Mouse (Mus musculus): ENCODE measurements around the gene Sdr39u1.

The Sdr39u1 gene

GRCm38 (mm10) chr14:55885114-55885790 lies 14.8 kb downstream of the Sdr39u1 start:
- intact Hi-C loops (cut with DNase I) = no loop called here

DNA sequence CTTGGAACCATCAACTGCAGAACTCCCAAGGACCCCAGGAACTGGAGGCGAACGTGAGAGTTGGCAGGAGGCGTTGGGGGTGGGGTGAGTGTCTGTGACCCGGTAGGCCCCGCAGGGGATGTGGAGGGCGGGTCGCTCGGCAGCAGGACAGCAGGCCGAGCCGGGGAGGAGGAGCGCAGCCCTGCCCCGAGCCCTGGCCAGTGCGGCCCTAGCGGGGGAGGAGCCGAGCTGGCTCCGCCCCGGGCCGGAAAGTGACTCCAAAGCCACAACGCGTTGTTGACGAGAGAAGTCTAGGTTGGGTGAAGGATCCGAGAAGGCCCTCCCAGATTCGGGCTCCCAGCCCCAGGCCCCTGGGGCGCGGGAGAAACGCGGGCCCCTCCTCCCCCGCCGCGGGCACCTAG lies 15.4 kb downstream of the Sdr39u1 start, which contains the start of gene Khnyn:
Gene Khnyn (plus strand): TSS at position 235 of the 401 bp plus-strand sequence.
- intact Hi-C loops (cut with DNase I) = no loop called here

DNA sequence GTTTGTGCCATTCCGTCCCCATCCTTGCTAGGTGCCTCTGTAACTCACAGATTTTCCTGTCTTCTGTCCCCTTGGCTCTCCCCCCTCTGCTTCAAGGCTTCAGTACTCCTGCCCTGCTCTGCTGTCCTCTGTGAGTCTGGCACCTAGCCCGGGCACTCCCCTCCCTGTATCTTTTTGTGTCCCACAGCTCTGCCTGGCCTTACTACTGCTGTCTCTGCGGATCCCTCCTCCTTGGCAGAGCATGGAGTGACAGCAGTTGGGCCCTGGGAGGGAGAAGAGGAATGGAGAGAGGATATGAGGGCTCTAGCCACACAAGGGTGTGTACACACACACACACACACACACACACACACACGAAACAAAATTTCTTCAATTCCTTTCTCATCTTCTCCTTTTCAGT lies 15.9 kb downstream of the Sdr39u1 start, which contains the start of gene Cbln3:
Gene Cbln3 (minus strand): TSS at position 227 of the 400 bp plus-strand sequence.
- intact Hi-C loops (cut with DNase I) = no loop called here

DNA sequence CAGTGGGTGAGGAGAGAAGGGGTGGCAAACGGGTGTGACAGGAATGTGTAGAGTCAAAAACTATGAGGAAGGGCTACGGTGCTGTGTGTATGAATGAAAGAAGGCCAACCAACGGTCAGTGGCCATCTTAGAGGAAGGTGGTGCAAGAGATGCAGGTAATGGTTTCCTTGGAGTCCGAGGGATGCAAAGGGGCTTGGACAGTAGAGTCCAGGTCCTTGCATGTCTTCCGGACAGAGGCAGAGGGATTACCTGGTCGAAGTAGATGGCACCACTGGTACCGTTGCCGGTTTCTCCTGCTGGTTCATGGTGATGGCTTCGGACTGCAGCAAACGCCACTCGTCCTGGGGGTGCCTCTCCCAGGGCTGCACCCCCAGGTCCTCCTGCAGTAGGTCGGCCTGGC lies 16.4 kb downstream of the Sdr39u1 start:
- intact Hi-C loops (cut with DNase I) = no loop called here

- intact Hi-C loops (cut with DNase I) = no loop called here
These were observed 16.9 kb downstream of the Sdr39u1 start for GRCm38 (mm10) chr14:55883149-55883661.

DNA sequence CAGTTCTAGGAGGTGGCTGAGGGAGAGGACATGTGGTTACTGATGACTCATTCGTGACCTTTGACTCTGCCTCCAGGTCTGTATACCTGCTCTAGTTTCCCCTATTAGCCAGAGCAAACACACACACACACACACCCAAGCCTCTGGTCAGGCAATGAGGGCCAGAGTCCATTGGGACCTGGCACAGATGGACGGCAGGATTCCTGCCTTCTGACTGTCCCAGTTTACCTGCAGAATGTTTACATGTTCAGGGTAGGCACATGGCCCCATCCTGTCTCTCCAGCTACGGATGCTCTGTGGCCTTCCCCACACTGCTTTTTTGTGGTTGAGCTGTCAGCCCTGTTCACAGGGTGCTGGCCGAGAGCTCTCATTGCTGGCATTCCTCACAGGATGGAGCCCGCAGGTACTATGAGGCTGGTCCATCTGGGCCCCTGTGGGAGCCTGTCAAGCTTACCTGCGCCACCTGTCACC lies 17.9 kb downstream of the Sdr39u1 start:
- intact Hi-C loops (cut with DNase I) = no loop called here

GRCm38 (mm10) chr14:55880982-55881381 lies 19.1 kb downstream of the Sdr39u1 start:
- intact Hi-C loops (cut with DNase I) = no loop called here

GRCm38 (mm10) chr14:55879623-55880022 lies 20.5 kb downstream of the Sdr39u1 start:
- intact Hi-C loops (cut with DNase I) = loop anchor here (2.0 kb wide), 1 partner anchor 39 kb away; no protein-coding TSS in a partner anchor

- intact Hi-C loops (cut with DNase I) = loop anchor here (2.0 kb wide), 1 partner anchor 40 kb away; no protein-coding TSS in a partner anchor
These were observed 21.7 kb downstream of the Sdr39u1 start for GRCm38 (mm10) chr14:55878316-55878940.

DNA sequence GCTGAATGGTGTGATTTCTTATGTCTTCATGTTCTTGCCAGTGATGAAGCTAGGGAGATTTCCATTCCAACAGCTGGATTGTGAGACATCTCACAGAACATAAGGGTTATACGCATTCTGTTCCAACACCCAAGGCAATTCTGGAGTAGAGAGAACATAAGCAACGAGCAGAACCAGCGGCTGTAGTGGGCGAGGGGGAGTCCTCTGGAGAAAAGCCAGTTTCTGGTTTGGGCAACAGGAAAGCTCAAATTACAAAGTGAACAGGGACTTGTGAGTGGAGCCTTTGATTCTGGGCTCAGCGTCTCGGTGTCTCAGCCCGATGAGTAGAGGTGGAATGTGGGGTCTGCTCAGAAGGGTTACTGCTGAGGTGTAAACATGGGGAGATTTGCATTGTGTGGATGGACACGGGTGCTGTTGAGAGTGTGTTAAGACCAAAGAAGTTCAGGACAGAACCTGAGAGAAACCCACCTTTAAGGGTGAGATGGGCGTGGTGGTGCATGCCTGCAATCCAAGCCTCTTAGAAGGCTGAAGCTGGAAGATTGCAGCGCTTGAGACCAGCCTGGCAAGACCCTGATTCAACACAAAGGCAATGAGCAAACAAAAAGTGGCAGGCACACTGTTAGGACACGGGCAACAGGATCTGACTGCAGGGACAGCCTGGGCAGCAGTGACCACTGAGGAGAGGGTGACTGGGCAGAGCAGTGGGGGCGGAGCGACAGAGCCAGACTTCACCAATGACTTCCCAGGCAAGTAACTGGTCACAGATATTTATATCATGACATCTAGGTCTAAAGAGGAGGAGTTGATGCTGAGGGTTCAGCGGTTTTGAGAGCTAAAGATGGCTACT lies 22.4 kb downstream of the Sdr39u1 start:
- intact Hi-C loops (cut with DNase I) = loop anchor here (2.0 kb wide), 1 partner anchor 41 kb away; no protein-coding TSS in a partner anchor

- intact Hi-C loops (cut with DNase I) = no loop called here
These were observed 26.1 kb downstream of the Sdr39u1 start for GRCm38 (mm10) chr14:55873714-55874683.

- intact Hi-C loops (cut with DNase I) = no loop called here
These were observed 26.8 kb downstream of the Sdr39u1 start for GRCm38 (mm10) chr14:55873242-55873713.

- intact Hi-C loops (cut with DNase I) = no loop called here
These were observed 27.5 kb downstream of the Sdr39u1 start for GRCm38 (mm10) chr14:55872551-55872950.

- intact Hi-C loops (cut with DNase I) = no loop called here
These were observed 28.1 kb downstream of the Sdr39u1 start for GRCm38 (mm10) chr14:55872039-55872438.

GRCm38 (mm10) chr14:55869538-55869937 lies 30.6 kb downstream of the Sdr39u1 start:
- intact Hi-C loops (cut with DNase I) = no loop called here

DNA sequence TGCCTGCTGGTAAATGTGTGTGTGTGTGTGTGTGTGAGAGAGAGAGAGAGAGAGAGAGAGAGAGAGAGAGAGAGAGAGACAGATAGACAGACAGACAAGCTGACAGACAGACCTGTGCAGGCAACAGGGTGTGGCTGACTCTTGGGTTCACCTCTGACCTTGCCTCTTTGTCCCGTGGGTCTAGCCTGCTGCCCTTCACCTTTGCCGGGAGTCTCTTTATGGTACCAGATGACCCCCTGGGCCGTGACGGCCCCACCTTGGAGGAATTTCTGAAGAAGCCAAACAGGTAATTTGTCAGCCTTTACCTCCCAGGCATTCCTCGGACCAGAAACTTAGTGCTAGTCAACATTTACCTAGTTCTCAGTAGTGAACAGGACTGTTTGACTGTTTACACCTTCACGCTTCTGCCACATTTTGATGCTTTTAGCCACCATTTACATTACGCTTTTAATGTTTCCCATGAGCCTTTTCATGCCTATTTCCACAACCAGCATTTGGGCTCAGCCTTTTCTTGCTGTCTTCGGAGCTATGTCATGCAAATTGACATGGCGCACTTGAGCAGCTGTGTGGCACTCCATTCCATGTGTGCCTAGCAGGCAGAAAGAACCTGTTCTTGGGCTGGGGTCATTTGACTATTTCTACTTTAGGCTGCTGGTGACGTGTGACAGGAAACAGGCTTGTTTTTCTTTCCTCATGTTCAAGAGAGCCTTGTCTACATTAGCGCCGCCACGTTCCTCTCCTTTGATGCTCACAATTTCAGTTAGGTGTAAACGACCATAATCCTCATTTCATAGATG lies 31.7 kb downstream of the Sdr39u1 start:
- intact Hi-C loops (cut with DNase I) = no loop called here

- intact Hi-C loops (cut with DNase I) = no loop called here
These were observed 33.1 kb downstream of the Sdr39u1 start for GRCm38 (mm10) chr14:55866962-55867361.

DNA sequence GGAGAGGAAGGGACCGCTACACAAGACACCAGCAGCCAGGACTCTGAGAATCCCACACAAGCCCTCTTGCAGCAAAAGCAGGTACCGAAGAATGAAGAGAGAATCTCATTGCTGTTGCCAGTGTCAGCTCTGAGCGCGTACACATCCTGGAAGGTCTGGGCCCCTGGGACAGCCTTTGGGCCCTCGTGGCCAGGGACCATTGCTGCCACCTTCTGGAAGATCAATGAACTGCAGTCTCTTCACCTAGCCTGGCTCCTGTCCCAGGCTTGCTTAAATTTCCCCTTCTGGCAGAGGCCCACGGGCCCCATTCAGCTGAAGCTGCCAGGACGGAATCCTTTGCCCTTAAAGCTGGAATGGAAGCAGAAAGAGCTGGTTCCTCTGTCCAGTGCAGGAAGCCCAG lies 36.3 kb downstream of the Sdr39u1 start:
- intact Hi-C loops (cut with DNase I) = loop anchor here (1.0 to 5.0 kb wide), 2 partner anchors 41 to 81 kb away; partner anchors contain the start of gene Adcy4

GRCm38 (mm10) chr14:55862970-55863369 lies 37.1 kb downstream of the Sdr39u1 start:
- intact Hi-C loops (cut with DNase I) = loop anchor here (5.0 kb wide), 1 partner anchor 81 kb away; the partner anchor contains the start of gene Adcy4

All from adrenal gland (tissue).